Mouse (Mus musculus): Measurements from ENCODE around the gene Kcnc3.

Gene Kcnc3

GRCm38 (mm10) chr7:44596051-44596450 is 5.6 kb downstream of the Kcnc3 start:
- in situ Hi-C loops (cut with MboI, MseI): no loop called here

DNA sequence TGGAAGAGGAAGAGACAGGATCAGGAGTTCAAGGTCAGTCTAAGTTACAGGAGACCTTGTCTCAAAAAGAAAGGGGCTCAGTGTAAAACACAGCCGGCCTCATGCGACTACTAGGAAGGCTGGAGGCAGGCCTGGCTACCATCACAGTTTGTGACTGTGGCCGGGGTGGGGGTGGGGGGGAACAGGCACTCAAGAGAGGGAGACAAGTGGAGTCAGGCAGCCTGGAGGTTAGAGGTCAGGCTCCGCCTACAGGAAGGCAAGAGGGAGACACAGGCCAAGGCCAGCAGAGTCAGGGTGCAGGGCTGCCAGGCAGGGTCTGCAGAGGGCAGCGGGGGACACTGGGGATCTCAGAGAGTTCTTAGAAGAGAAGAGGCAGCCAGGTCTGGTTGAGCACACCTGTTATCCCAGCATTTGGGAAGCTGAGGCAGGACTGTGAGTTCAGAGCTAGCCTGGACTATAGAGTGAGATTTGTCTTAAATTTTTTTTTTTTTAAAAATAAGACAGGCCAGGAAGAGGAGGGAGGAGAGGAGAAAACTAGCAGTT is 6.6 kb downstream of the Kcnc3 start:
- in situ Hi-C loops (cut with MboI, MseI): no loop called here

- in situ Hi-C loops (cut with MboI, MseI): no loop called here
These were observed 7.2 kb downstream of the Kcnc3 start for GRCm38 (mm10) chr7:44597666-44598065.

- in situ Hi-C loops (cut with MboI, MseI): no loop called here
These were observed 7.9 kb downstream of the Kcnc3 start for GRCm38 (mm10) chr7:44598336-44598735.

DNA sequence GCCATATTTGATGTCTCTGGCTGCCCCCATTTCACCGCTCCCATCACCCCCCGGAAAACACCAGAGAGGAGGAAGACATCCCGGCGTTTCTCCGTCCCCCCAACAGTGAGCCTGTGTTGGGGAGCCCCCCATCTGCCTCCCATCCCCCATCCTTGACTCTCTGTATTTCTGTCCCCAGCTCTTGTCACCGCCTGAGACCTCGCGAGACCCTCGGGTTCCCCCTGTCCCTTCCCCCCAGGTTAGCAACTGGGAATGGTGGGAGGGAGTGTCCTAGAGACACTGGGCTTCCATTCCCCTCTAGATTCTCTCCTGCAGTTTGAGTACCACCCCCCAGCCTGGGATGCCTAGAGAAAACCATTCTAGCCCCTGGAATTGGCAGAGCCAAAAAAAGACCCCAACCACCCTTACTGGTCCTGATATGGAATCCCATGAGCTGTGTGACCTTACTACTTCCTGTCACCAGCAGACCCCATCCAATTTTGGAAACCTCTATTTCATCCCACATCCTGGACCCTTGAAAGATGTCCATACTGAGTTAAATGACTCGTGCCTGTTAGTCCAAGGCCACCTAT is 10.3 kb downstream of the Kcnc3 start:
- in situ Hi-C loops (cut with MboI, MseI): no loop called here

DNA sequence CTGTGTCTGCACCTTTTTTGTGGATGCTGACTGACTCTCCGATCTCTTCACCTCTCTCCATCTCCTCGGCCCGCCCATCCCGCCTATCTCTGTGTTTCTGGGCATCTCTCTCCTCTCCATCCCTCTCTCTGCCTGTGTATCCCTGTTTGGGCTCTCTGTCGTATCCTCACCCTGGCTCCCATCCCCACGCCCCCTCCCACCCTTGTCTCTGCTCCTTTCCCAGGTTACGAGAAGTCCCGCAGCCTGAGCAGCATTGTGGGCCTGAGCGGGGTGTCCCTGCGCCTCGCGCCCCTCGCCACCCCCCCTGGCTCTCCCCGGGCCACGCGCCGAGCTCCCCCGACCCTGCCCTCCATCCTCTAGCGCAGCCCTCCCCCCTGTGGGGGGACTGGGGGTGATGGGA is 11.2 kb downstream of the Kcnc3 start:
- in situ Hi-C loops (cut with MboI, MseI): no loop called here

- in situ Hi-C loops (cut with MboI, MseI): no loop called here
These were observed 12.0 kb downstream of the Kcnc3 start for GRCm38 (mm10) chr7:44602443-44602842.

DNA sequence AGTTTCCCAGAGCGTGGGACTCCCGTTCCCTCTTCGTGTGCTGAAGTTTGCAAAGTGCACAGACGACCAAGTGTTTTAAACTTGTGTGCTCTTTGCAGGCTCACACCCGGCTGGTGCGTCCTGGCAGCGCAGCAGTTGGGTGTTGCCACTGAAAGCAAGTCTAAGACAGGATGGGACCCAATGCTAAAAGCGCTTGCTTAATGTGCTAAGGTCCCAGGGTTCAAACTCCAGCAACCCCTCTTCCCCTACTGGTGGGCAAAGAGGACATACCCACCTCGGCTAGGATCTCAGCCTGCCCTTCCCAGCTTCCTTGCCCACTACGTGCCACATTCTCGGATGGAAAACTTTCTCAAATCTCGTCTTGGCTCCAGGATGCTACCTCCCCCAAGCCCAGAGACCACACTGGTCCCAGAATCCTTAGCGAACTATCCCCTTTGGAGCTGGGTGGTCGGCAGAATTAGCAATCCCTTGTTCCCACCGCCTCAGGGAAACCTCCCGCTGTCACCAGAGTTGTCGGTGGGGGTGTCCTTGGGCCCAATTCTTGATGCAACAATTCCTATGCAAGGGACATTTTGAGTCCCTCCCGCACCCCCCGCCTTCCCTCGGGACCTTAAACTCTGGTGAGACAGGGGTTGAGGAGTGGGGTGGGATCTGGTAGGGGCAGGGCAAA is 12.9 kb downstream of the Kcnc3 start:
- in situ Hi-C loops (cut with MboI, MseI): no loop called here

DNA sequence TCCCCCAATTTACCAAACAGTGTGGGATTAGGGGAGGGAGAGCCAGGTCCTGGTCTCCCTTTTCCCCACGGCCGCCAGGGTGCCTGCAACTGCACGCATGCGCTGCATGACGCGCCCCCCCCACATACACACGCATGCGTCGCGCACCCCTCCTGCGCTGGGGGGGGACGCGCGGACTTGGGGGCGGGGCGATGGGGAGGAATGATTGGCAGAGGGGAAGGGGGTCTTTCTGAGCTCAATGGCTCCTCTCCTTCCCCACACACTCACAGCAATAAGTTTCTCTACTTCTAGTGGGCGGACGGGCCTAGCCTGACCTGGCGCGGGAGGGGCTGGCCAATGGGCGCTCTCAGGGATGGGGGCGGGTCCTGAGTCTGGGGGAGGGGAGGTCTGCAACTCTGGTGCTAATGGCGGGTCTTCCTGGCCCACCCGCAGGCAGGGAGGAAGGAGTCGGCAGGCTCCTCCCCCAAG is 13.7 kb downstream of the Kcnc3 start:
- in situ Hi-C loops (cut with MboI, MseI): no loop called here

GRCm38 (mm10) chr7:44604619-44605018 is 14.2 kb downstream of the Kcnc3 start:
- in situ Hi-C loops (cut with MboI, MseI): no loop called here

DNA sequence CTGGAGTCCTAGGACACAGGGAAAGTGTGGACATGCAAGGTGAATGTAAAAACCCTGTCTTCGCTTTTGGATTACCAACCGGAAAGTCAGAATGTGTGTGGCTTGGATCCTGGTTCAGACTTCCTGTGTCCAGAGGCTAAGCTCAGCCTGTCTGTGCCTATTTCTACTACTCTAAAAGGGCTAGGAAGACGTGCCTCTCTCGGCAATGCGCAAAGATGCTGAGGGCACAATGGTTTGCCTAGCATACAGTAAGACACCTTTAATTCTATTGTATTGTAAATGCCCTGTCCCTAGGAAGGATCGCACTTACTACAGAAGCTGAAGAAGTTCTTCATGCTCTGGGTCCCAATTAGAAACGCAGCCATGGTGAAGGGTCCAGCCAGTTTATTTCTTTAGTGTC is 15.0 kb downstream of the Kcnc3 start:
- in situ Hi-C loops (cut with MboI, MseI): no loop called here

- in situ Hi-C loops (cut with MboI, MseI): no loop called here
These were observed 15.9 kb downstream of the Kcnc3 start for GRCm38 (mm10) chr7:44606171-44606901.

- in situ Hi-C loops (cut with MboI, MseI): no loop called here
These were observed 21.7 kb downstream of the Kcnc3 start for GRCm38 (mm10) chr7:44612192-44612591.

DNA sequence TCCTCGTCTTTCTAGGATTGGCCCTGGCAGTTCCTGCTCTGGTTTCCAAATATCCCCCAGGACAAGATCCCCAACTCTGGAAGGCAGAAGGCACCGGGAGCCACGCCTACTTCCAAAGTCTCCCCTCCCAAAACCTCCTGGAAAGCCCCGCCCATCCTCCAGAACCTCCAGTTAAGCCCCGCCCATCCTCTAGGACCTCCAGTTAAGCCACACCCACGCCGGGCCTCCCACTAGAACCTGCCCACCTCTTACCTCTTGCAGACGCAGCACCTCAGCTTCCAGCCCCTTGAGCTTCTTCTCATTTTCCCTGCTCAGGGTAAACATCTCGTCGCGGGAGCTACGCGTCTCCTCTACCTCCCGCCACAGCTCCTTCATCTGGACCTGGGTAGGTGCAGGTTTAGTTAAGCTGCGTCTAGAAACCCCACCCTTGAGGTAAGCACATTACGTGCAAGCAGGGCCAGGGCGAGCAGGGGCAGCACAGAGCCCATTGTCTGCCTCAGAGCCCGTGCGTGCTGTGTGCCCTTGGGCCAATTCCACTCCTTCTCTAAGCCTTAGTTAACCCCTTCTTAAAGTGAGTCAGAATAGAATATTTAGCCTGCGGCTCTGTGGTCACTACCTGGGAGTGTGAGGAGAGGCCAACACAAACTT is 23.7 kb downstream of the Kcnc3 start:
- in situ Hi-C loops (cut with MboI, MseI): no loop called here

GRCm38 (mm10) chr7:44615309-44615708 is 24.8 kb downstream of the Kcnc3 start:
- in situ Hi-C loops (cut with MboI, MseI): no loop called here

GRCm38 (mm10) chr7:44615987-44616386 is 25.5 kb downstream of the Kcnc3 start:
- in situ Hi-C loops (cut with MboI, MseI): no loop called here

DNA sequence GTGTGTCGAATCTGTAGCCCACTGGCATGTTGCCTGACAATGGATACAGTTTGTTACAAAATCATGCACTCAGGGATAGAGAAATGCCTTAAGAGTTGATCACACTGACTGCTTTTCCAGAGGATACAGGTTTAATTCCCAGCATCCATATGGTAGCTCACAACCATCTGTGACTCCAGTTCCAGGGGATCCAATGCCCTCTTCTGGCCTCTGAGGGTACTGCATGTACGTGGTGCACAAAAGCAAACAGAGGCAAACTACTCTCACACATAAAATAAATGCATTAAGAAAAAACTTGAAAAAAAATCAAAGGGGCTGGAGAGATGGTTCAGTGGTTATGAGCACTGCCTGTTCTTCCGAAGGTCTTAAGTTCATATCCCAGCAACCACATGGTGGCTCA is 26.6 kb downstream of the Kcnc3 start:
- in situ Hi-C loops (cut with MboI, MseI): no loop called here

- in situ Hi-C loops (cut with MboI, MseI): loop anchor here (10.0 kb wide), 1 partner anchor 1391 kb away; no protein-coding TSS in a partner anchor
These were observed 33.5 kb downstream of the Kcnc3 start for GRCm38 (mm10) chr7:44623714-44624542.

DNA sequence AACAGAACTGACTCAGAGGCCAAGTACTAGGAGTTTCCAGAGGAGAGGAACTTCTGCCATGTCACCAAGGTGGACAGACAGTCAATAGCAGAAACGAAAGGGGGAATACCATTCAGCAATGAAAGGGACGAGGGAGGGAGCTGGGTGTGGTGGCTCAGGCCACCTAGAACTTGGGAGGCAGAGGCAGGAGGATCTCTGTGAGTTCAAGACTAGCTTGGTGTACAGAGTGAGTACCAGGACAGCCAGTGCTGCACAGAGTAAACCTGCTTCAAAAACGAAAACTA is 34.0 kb downstream of the Kcnc3 start:
- in situ Hi-C loops (cut with MboI, MseI): loop anchor here (10.0 kb wide), 1 partner anchor 1390 kb away; no protein-coding TSS in a partner anchor

GRCm38 (mm10) chr7:44624828-44625227 is 34.4 kb downstream of the Kcnc3 start:
- in situ Hi-C loops (cut with MboI, MseI): loop anchor here (10.0 kb wide), 1 partner anchor 1390 kb away; no protein-coding TSS in a partner anchor
